9 mouse cellular contexts compared by ENCODE assay signal in the genomic region with DNA sequence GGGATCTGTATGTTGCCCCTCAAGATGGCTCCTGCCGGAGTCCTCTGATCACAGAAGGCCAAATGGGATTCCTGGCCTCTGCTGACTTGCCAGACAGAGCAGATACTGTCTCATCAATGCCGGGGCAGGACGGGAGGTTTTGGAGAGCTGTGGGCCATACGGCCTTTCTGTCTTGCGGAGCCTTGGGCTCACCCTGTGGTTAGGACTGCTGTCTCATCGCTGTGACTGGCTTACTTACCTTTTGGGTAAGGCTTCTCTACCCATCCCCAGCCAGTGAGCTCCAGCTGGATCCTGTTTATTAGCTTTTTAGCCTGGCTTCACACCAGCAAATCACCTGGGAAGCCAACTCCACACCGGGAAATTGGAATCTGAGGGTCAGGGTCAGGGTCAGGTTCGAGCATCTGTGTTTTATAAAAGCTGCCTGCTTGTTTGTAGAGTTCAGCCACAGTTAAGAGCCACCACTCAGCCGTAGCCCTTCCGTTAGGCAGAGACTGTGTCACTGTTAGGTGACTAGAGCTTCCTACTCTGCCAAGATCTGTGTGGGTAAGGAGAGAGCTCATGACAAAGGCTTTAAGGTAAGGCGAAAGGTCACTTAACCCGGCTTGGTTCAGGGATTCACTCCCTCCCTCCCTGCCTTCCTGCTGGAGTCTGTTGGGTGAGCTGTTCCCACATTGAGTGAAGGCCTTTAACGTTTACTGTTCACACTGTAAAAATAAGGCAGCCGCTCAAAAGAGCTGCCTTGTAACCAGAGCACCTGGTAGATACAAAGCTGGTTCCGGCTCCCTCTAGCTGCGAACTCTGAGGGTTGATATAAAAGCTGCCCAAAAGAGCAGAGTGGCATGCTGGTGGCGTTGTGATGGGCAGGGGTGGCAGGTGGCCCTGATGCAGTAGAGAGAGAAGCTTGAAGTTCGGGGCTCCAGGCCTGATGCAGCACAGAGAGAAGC.
DNase-seq lines count a peak whose midpoint lies in the region; ATAC-seq and TF ChIP-seq lines count a peak whose summit lies in the region.
"Had no signal": no experiment of that assay in that cellular context is flagged by ENCODE, and none has a peak within 500 bp of the region (broad histone marks: within the 10 kb centered on the region; RNA-seq: fewer than 3 reads in every experiment).

No protein-coding gene starts in this region.

- peak overlapping the region; percentile 66 for H3K9ac ChIP-seq in liver, adult 2 months (ENCODE audit: low read depth, low read length)
- no peak overlapping the region for H3K9ac ChIP-seq in liver, embryonic 11.5 days (ENCODE audit: low read depth, low read length)
- H3K9ac ChIP-seq in embryonic facial prominence, embryonic 12.5 days: no peak overlapping the region; the same call in 1 of the 2 replicates
- H3K9ac ChIP-seq in hindbrain, postnatal 0 days (replicated peaks; ENCODE audit: low read length): no peak overlapping the region
- H3K9ac ChIP-seq in neural tube, embryonic 14.5 days (replicated peaks; ENCODE audit: low read depth, low read length): no peak overlapping the region
- H3K9ac ChIP-seq: liver, embryonic 13.5 days had no signal

- no peaks in the 10 kb centered on the region for H3K36me3 ChIP-seq in liver, adult 2 months (ENCODE audit: control insufficient read depth, insufficient read depth, low read length)
- no peaks in the 10 kb centered on the region for H3K36me3 ChIP-seq in liver, embryonic 11.5 days (ENCODE audit: control insufficient read depth, insufficient read depth, low read length)
- H3K36me3 ChIP-seq in embryonic facial prominence, embryonic 12.5 days: no peaks in the 10 kb centered on the region
- no peaks in the 10 kb centered on the region for H3K36me3 ChIP-seq in hindbrain, postnatal 0 days (ENCODE audit: insufficient read depth, low read length)
- H3K36me3 ChIP-seq in neural tube, embryonic 14.5 days (ENCODE audit: control insufficient read depth, insufficient read depth, low read length): no peaks in the 10 kb centered on the region
- H3K36me3 ChIP-seq: liver, embryonic 13.5 days had no signal

- H3K27ac ChIP-seq in liver, adult 2 months (replicated peaks; ENCODE audit: insufficient read depth, low read depth, low read length): peak overlapping the region; percentile 82
- no peak overlapping the region for H3K27ac ChIP-seq in liver, embryonic 11.5 days (ENCODE audit: low read depth, low read length)
- peak overlapping the region; percentile 80 for H3K27ac ChIP-seq in embryonic facial prominence, embryonic 12.5 days
- H3K27ac ChIP-seq in hindbrain, postnatal 0 days: peak overlapping the region; percentile 61
- H3K27ac ChIP-seq in neural tube, embryonic 14.5 days (ENCODE audit: low read depth, low read length): peak overlapping the region; percentile 22; the same call in 1 of the 2 replicates
- H3K27ac ChIP-seq: liver, embryonic 13.5 days had no signal

- H3K79me2 ChIP-seq in liver, adult 2 months (ENCODE audit: control insufficient read depth, insufficient read depth, low read length): no peaks in the 10 kb centered on the region; the same call in 1 of the 2 replicates

- TF ChIP-seq POLR2A in liver, adult 2 months (IDR thresholded peaks at IDR 0.05; ENCODE audit: extremely low read depth, insufficient read depth, low read length): no peak

- WGBS in liver, adult 2 months: 54% methylated on average over 18 of the region's 18 CpGs
- WGBS in liver, embryonic 11.5 days: 70% methylated on average over 18 of the region's 18 CpGs
- WGBS in embryonic facial prominence, embryonic 12.5 days: 39% methylated on average over 18 of the region's 18 CpGs
- WGBS in hindbrain, postnatal 0 days: 67% methylated on average over 18 of the region's 18 CpGs
- 71% methylated on average over 18 of the region's 18 CpGs for WGBS in neural tube, embryonic 14.5 days

- H3K4me3 ChIP-seq in liver, adult 2 months (ENCODE audit: insufficient read depth, low read depth, low read length): peak overlapping the region; percentile 54
- H3K4me3 ChIP-seq in liver, embryonic 11.5 days (ENCODE audit: low read depth, low read length): no peak overlapping the region
- no peak overlapping the region for H3K4me3 ChIP-seq in embryonic facial prominence, embryonic 12.5 days
- H3K4me3 ChIP-seq in hindbrain, postnatal 0 days (ENCODE audit: low read length): no peak overlapping the region
- H3K4me3 ChIP-seq in neural tube, embryonic 14.5 days (ENCODE audit: low read depth, low read length): no peak overlapping the region
- H3K4me3 ChIP-seq: liver, embryonic 13.5 days had no signal

- H3K9me3 ChIP-seq in liver, embryonic 11.5 days (ENCODE audit: control insufficient read depth, low read length): no peaks in the 10 kb centered on the region
- no peaks in the 10 kb centered on the region for H3K9me3 ChIP-seq in embryonic facial prominence, embryonic 12.5 days
- H3K9me3 ChIP-seq in hindbrain, postnatal 0 days (ENCODE audit: low read length): no peaks in the 10 kb centered on the region
- no peaks in the 10 kb centered on the region for H3K9me3 ChIP-seq in neural tube, embryonic 14.5 days (ENCODE audit: control insufficient read depth, low read length)
- H3K9me3 ChIP-seq: liver, embryonic 13.5 days had no signal

- peak; percentile 85 for DNase-seq in liver, adult 2 months (ENCODE audit: extremely low read depth, low read depth, low spot score)
- no peak for DNase-seq in liver, embryonic 11.5 days (ENCODE audit: low spot score)
- peak; percentile 58 for DNase-seq in hindbrain, postnatal 0 days (ENCODE audit: low spot score)
- no peak for DNase-seq in layer of hippocampus, adult 9-11 months
- no peak for DNase-seq in urinary bladder, adult 18-20 months (ENCODE audit: low spot score in 2 of 2)
- DNase-seq: liver, embryonic 13.5 days; retina, postnatal 1 day had no signal

- TF ChIP-seq CTCF in liver, adult 2 months (IDR thresholded peaks at IDR 0.05; ENCODE audit: low read depth, low read length): 0 out of 2 replicates have a peak, but pooled peaks have one; percentile 7
- peak; percentile 53 for TF ChIP-seq CTCF in hindbrain, postnatal 0 days (IDR thresholded peaks at IDR 0.05; ENCODE audit: low read depth)

- peaks cover 4% of the 10 kb centered on the region; the same call in 1 of the 2 replicates for H3K4me1 ChIP-seq in liver, adult 2 months (ENCODE audit: control insufficient read depth, insufficient read depth, low read length)
- no peaks in the 10 kb centered on the region for H3K4me1 ChIP-seq in liver, embryonic 11.5 days (replicated peaks; ENCODE audit: control insufficient read depth, insufficient read depth, low read length)
- peaks cover 19% of the 10 kb centered on the region for H3K4me1 ChIP-seq in embryonic facial prominence, embryonic 12.5 days
- H3K4me1 ChIP-seq in hindbrain, postnatal 0 days (ENCODE audit: insufficient read depth, low read length): peaks cover 7% of the 10 kb centered on the region; the same call in 1 of the 2 replicates
- peaks cover 5% of the 10 kb centered on the region; the same call in 1 of the 2 replicates for H3K4me1 ChIP-seq in neural tube, embryonic 14.5 days (ENCODE audit: control insufficient read depth, insufficient read depth, low read length)

- ATAC-seq in liver, embryonic 11.5 days (replicated peaks; ENCODE audit: low FRiP score): no peak
- no peak for ATAC-seq in embryonic facial prominence, embryonic 12.5 days (ENCODE audit: insufficient number of reproducible peaks, insufficient read depth, low FRiP score, low TSS enrichment)
- peak; percentile 61; the same call in 1 of the 2 replicates for ATAC-seq in hindbrain, postnatal 0 days
- 0 out of 2 replicates have a peak, but pooled peaks have one; percentile 17 for ATAC-seq in neural tube, embryonic 14.5 days (ENCODE audit: low read depth)

- H3K27me3 ChIP-seq in liver, adult 2 months (ENCODE audit: control insufficient read depth, insufficient read depth, low read length): no peaks in the 10 kb centered on the region
- no peaks in the 10 kb centered on the region for H3K27me3 ChIP-seq in liver, embryonic 11.5 days (replicated peaks; ENCODE audit: control insufficient read depth, insufficient read depth, low read length)
- H3K27me3 ChIP-seq in embryonic facial prominence, embryonic 12.5 days: no peaks in the 10 kb centered on the region
- no peaks in the 10 kb centered on the region for H3K27me3 ChIP-seq in hindbrain, postnatal 0 days (ENCODE audit: insufficient read depth, low read length)
- no peaks in the 10 kb centered on the region for H3K27me3 ChIP-seq in neural tube, embryonic 14.5 days (ENCODE audit: control insufficient read depth, insufficient read depth, low read length)
- H3K27me3 ChIP-seq: liver, embryonic 13.5 days had no signal

- no peak overlapping the region for H3K4me2 ChIP-seq in liver, embryonic 11.5 days
- no peak overlapping the region for H3K4me2 ChIP-seq in embryonic facial prominence, embryonic 12.5 days (replicated peaks)
- H3K4me2 ChIP-seq in hindbrain, postnatal 0 days (ENCODE audit: low read depth, low read length): no peak overlapping the region
- H3K4me2 ChIP-seq in neural tube, embryonic 14.5 days (ENCODE audit: low read depth, low read length): no peak overlapping the region
- H3K4me2 ChIP-seq: liver, embryonic 13.5 days had no signal

Comparison
In these comparisons a context has a peak if more than half of its experiments do, and no peak if none do; other contexts are left out.
1. DNase-seq: peak in liver, adult 2 months (single experiment) and hindbrain, postnatal 0 days (single experiment); none in liver, embryonic 11.5 days (single experiment), layer of hippocampus, adult 9-11 months (single experiment) and urinary bladder, adult 18-20 months (0 of 2).
2. ATAC-seq: peak in hindbrain, postnatal 0 days (single experiment) and neural tube, embryonic 14.5 days (single experiment); none in liver, embryonic 11.5 days (single experiment) and embryonic facial prominence, embryonic 12.5 days (single experiment).